Comparison of ENCODE assay signal across 21 mouse cellular contexts in the genomic region with DNA sequence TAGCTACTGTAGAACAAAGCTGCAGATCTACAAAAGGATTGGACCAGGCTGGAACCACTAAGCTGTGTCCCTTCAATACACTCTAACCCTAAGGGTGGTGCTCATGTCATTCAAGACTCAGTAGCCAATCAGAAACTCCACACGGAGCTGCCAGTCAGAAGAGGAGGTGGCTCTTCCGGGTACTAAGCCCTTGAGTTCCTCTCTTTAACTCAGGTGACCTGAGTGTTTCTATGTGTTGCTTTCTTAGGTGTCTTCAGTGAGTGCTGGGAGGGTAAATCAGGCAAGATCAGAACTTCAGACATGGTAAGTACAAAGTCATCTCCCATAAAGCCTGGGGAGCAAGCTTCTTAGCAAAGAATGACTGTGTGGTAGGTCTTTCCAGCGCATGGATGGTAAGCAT. TPM values are rescaled to one million over a fixed set of nuclear protein-coding genes. Genes with fewer than 3 reads are reported as not detected.
DNase-seq lines count a peak whose midpoint lies in the region; TF ChIP-seq lines count a peak whose summit lies in the region.
"Not testable (repeated sequence)": the region's sequence is repeated elsewhere in the genome, so short reads cannot be mapped to it uniquely, and the experiment has no call there.
"Had no signal": no experiment of that assay in that cellular context is flagged by ENCODE, and none has a peak within 500 bp of the region (broad histone marks: within the 10 kb centered on the region; RNA-seq: fewer than 3 reads in every experiment).

A gene (plus strand): TSS at position 301 of the 400 bp plus-strand sequence.

- not testable (repeated sequence) for H3K4me1 ChIP-seq in CH12.LX (ENCODE audit: control insufficient read depth in 1 of 2, insufficient read depth in 2 of 2); E14TG2a.4 (replicated peaks; ENCODE audit: low read depth, low read length); ES-Bruce4 (ENCODE audit: control insufficient read depth, insufficient read depth, low read length); ES-E14 (ENCODE audit: control insufficient read depth in 2 of 2, insufficient read depth in 2 of 2, low read length in 2 of 2, poor library complexity in 1 of 2)

- not testable (repeated sequence) for H3K9me3 ChIP-seq in CH12.LX (replicated peaks; ENCODE audit: low read length); E14TG2a.4 (ENCODE audit: low read length); ES-Bruce4 (replicated peaks; ENCODE audit: control insufficient read depth, insufficient read depth, low read length, poor library complexity, severe bottlenecking); ES-E14 (ENCODE audit: control insufficient read depth, insufficient read depth, low read depth, low read length)

- not testable (repeated sequence) for H3K79me3 ChIP-seq in C2C12 (ENCODE audit: low read depth)

- H3K4me3 ChIP-seq in C2C12 (ENCODE audit: insufficient read depth, poor library complexity, severe bottlenecking) (peak within 1 kb of the TSS; percentile 14), CH12.LX (replicated peaks in 1 of 3; ENCODE audit: low read depth in 2 of 3, low read length in 2 of 3, poor library complexity in 1 of 3) (peak within 1 kb of the TSS in 2 of 3 experiments; percentile 30 to 58), E14TG2a.4 (replicated peaks; ENCODE audit: low read length) (peak within 1 kb of the TSS; percentile 66), ES-Bruce4 (ENCODE audit: low read depth, low read length) (peak within 1 kb of the TSS; percentile 82), ES-E14 (ENCODE audit: insufficient read depth in 1 of 2, low read depth in 1 of 2, low read length in 2 of 2, poor library complexity in 1 of 2, severe bottlenecking in 1 of 2) (peak within 1 kb of the TSS; percentile 46 to 54; a peak in 3 of 4 replicates)
- H3K4me3 ChIP-seq in myocyte, result not testable (repeated sequence)

- dilution Hi-C loops in CH12.LX (cut with MboI; ENCODE audit: extremely low pct_ligation_motif_present, extremely low pct_unique_long_range_greater_than_20kb, low sequenced_read_pairs), result not testable (repeated sequence)

- not testable (repeated sequence) for TF ChIP-seq EP300 in CH12.LX (IDR thresholded peaks at IDR 0.05; ENCODE audit: low read length); ES-Bruce4 (IDR thresholded peaks at IDR 0.05; ENCODE audit: insufficient read depth, low read depth, low read length)

- not testable (repeated sequence) for TF ChIP-seq CTCF in C2C12 (IDR thresholded peaks at IDR 0.05; ENCODE audit: control insufficient read depth, insufficient read depth, insufficient read length); CH12.LX (conservative IDR thresholded peaks at IDR 0.05 in 1 of 2, IDR thresholded peaks at IDR 0.05 in 1 of 2; ENCODE audit: low read depth in 2 of 2, low read length in 2 of 2); E14TG2a.4 (conservative IDR thresholded peaks at IDR 0.05; ENCODE audit: low read length); ES-Bruce4 (IDR thresholded peaks at IDR 0.05; ENCODE audit: low read depth, low read length)

- DNase-seq in CH12.LX (ENCODE audit: extremely low read depth); ES-E14 (ENCODE audit: low read depth, low spot score): not testable (repeated sequence)

- H3K27me3 ChIP-seq in C2C12 (ENCODE audit: control insufficient read depth, insufficient read depth, insufficient read length); CH12.LX (replicated peaks); E14TG2a.4 (ENCODE audit: insufficient read depth, low read length); ES-Bruce4 (ENCODE audit: control insufficient read depth, insufficient read depth, low read length, poor library complexity, severe bottlenecking); myocyte (ENCODE audit: control insufficient read depth, insufficient read depth, insufficient read length): not testable (repeated sequence)

- not testable (repeated sequence) for H3K79me2 ChIP-seq in C2C12 (ENCODE audit: control insufficient read depth, insufficient read depth); CH12.LX (replicated peaks; ENCODE audit: control insufficient read depth, extremely low read depth, insufficient read depth, poor library complexity, severe bottlenecking); myocyte (ENCODE audit: control insufficient read depth, insufficient read depth)

- H3K9ac ChIP-seq in CH12.LX (ENCODE audit: insufficient read depth, low read depth); ES-Bruce4 (ENCODE audit: low read depth, poor library complexity, severe bottlenecking); ES-E14 (ENCODE audit: insufficient read depth, low read depth, low read length, poor library complexity, severe bottlenecking): not testable (repeated sequence)

- H3K4me2 ChIP-seq in CH12.LX (ENCODE audit: insufficient read depth, low read depth, poor library complexity, severe bottlenecking), result not testable (repeated sequence)
- H3K4me2 ChIP-seq in myocyte (ENCODE audit: low read depth), result peak within 1 kb of the TSS; percentile 34

- not testable (repeated sequence) for H3K27ac ChIP-seq in CH12.LX (ENCODE audit: insufficient read depth, low read depth); ES-Bruce4 (ENCODE audit: insufficient read depth, low read length); ES-E14 (ENCODE audit: insufficient read depth, low read depth, low read length, poor library complexity, severe bottlenecking)

- H3ac ChIP-seq in C2C12 (ENCODE audit: control insufficient read depth, insufficient read length, low read depth); myocyte (ENCODE audit: control insufficient read depth, insufficient read length): not testable (repeated sequence)

- not testable (repeated sequence) for TF ChIP-seq RAD21 in CH12.LX (IDR thresholded peaks at IDR 0.05; ENCODE audit: low read depth, low read length)

- TF ChIP-seq POLR2A in CH12.LX (IDR thresholded peaks at IDR 0.05; ENCODE audit: low read depth, low read length); ES-Bruce4 (IDR thresholded peaks at IDR 0.05; ENCODE audit: insufficient read depth, low read length); myocyte (IDR thresholded peaks at IDR 0.05; ENCODE audit: insufficient read length, low read depth): not testable (repeated sequence)

- in situ Hi-C loops in CH12.LX (cut with MboI; ENCODE audit: low pct_ligation_motif_present, low pct_unique_long_range_greater_than_20kb, low sequenced_read_pairs); ES-E14 (cut with MboI; ENCODE audit: low sequenced_read_pairs in 2 of 2, unreplicated experiment in 2 of 2): not testable (repeated sequence)

- not testable (repeated sequence) for H3K36me3 ChIP-seq in C2C12 (ENCODE audit: control insufficient read depth, insufficient read depth); CH12.LX (replicated peaks in 1 of 2; ENCODE audit: control insufficient read depth in 1 of 2, insufficient read depth in 1 of 2, low read length in 1 of 2); E14TG2a.4 (ENCODE audit: insufficient read depth, low read length); ES-Bruce4 (ENCODE audit: control insufficient read depth, insufficient read depth, low read length, poor library complexity, severe bottlenecking); ES-E14 (ENCODE audit: control insufficient read depth, insufficient read depth, low read length, poor library complexity, severe bottlenecking); myocyte (ENCODE audit: control insufficient read depth, insufficient read depth)

RNA-seq across cellular contexts. Expression of the gene that starts here (rescaled TPM):
- not detected for polyA plus RNA-seq in C2C12 (2012; fragmentation: generic; extraction: Trizol)
- not detected in 2 replicates for total RNA-seq in CH12.LX (2012; rRNA removed)
- not detected in 2 replicates for total RNA-seq in CH12.LX (2014; rRNA removed)
- polyA plus RNA-seq in CH12.LX (2012; ENCODE audit: insufficient read length, low read depth), result not detected in 2 replicates
- not detected in 2 replicates for polyA plus RNA-seq in ES-Bruce4 (2011; ENCODE audit: insufficient read depth, insufficient read length, low read depth, missing spikeins)
- not detected in 2 replicates for total RNA-seq in ES-E14 (2012; rRNA removed)
- not detected for polyA plus RNA-seq in myocyte (2012; fragmentation: generic; extraction: Trizol)
- total RNA-seq: adrenal gland, adult 18-20 months; adrenal gland, adult 2 months; adrenal gland, adult 8-10 months; adrenal gland, postnatal 10 days; adrenal gland, postnatal 14 days; adrenal gland, postnatal 25 days; adrenal gland, postnatal 36 days; adrenal gland, postnatal 4 days; G1E; MEL had no signal
- polyA plus RNA-seq: activated CD4-positive, CD25-positive, alpha-beta regulatory T cell, adult 4 months; adrenal gland, adult 2 months; brain, embryonic 14.5 days; CD4-positive, CD25-positive, alpha-beta regulatory T cell, adult 4 months; cerebellum, adult 2 months; G1E; Patski had no signal
